Mouse (Mus musculus): ENCODE measurements around the gene Btbd35f4. TPM values are rescaled to one million over a fixed set of nuclear protein-coding genes. Genes with fewer than 3 reads are reported as not detected.
"Not testable (repeated sequence)": the region's sequence is repeated elsewhere in the genome, so short reads cannot be mapped to it uniquely, and the experiment has no call there.

Btbd35f4 gene
- not detected in 2 replicates for polyA plus RNA-seq (2012; rRNA removed)

DNA sequence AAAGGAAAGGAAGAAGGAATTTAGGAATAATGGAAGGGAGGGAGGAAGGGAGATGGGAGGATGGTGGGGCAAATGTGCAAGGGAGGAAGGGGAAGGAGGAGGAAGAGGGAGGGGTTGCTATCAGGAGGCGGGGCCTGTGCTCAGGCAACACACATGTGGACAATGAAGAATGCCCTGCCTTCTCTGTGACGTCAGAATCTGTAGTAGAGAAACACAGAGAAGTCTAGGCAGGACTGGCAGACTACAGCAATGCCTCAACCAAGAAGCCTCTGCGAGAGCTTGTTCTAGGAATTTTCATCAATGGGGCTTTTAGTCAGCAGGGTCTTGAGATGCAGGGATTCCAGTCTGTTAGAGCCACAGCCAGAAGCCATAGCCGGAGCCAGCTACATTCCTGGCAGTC lies at the start of gene Btbd35f4:
TSS of gene Btbd35f4 (plus strand) at position 301 of the 400 bp plus-strand sequence.
- DNase-seq (ENCODE audit: extremely low spot score in 1 of 2, low spot score in 1 of 2), result not testable (repeated sequence)

DNA sequence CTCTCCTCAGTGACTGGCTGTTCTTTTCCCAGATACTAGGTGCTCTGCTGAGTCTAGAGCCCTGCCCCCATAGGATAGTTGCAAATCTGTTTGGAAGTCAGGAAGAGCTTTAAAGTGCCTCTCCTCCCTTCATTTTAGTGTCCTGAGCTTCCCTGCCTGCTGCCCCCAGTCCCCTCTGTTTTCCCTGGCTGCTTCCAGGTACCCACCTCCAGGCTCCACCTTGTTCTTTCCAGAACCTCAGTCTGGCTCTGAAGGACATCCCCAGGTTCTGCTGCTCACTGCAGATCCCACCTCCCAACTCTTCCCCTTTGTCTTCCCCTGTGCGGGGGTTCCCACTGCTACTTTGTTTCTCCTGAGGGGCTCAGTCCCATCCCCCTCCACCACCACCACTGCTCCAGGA lies 39.7 kb downstream of the Btbd35f4 start:
- DNase-seq (ENCODE audit: extremely low spot score in 1 of 2, low spot score in 1 of 2), result not testable (repeated sequence)

Other genes with a start within 250 kb of the Btbd35f4 start
- gene Btbd35f27, start 151.6 kb downstream of the Btbd35f4 start, polyA plus RNA-seq (2012; rRNA removed), result not detected in 2 replicates

Measured in frontal cortex, adult 2 months (tissue).